Mouse (Mus musculus): ENCODE measurements around the gene Sema7a.
A peak's percentile ranks its signal among the peaks of the same experiment; 100 is the strongest.

The Sema7a gene

GRCm38 (mm10) chr9:57939431-57940348 is at the start of gene Sema7a:
Sema7a (plus strand) TSS chr9:57940112.
- peak; percentile 37 for DNase-seq (ENCODE audit: low spot score)

- DNase-seq (ENCODE audit: low spot score) = no peak
Measured at GRCm38 (mm10) chr9:57900478-57900877, 39.4 kb upstream of the Sema7a start.

GRCm38 (mm10) chr9:57901197-57901596 is 38.7 kb upstream of the Sema7a start:
- DNase-seq (ENCODE audit: low spot score) = no peak

DNA sequence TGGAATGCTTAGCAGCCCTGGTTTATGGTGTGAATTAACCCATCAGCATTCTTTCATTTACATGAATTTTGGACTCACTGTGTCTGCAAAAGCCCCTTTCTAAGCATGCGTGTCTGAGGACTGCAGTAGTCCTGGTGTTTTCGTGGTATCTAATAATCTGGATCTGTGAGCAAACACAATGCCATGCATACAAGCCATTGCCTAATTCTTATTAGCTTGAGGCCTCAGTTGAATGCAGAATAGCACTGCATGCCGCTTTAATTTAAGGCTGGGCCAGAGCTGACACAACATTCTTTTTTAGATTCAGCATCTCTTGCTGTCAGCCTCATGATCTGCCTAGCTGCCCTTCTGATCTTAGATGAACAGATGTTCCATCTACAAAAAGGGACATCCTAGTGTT is 38.3 kb upstream of the Sema7a start:
- no peak for DNase-seq (ENCODE audit: low spot score)

DNA sequence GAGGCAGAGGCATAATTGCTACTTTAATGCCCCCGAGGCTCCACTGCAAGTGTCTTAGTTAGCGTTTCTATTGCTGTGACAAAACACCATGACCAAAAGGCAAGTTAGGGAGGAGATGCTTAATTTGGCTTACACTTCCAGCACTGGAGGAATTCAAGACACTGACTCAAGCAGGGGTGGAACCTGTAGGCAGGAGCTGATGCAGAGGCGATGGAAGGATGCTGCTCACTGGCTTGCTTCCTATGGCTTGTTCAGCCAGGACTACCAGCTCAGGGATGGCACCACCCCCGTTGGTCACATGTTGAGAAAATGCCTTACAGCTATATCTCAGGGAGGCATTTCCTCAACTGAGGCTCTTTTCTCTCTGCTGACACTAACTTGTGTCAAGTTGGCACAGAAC is 37.8 kb upstream of the Sema7a start:
- no peak for DNase-seq (ENCODE audit: low spot score)

- no peak for DNase-seq (ENCODE audit: low spot score)
Measured at GRCm38 (mm10) chr9:57903589-57904249, 36.2 kb upstream of the Sema7a start.

DNA sequence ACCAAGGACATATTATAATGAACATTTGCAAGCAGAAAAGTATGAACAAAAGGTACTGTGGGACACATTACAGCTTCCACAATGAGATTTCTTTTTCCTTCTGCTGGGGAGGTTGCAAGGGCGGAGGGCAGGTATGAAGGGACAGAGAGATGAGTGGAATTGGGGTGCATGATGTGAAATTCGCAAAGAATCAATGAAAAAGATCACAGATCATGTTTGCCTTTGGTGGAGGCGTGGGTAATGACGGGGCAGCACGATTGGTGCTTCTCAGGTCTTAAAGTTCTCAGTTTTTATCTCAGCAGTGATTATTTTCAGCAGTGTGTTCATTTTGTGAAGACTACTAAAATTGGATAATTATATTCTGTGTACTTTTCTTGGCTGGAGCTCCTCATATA is 35.7 kb upstream of the Sema7a start:
- DNase-seq (ENCODE audit: low spot score) = no peak

- no peak for DNase-seq (ENCODE audit: low spot score)
Measured at GRCm38 (mm10) chr9:57907206-57907605, 32.7 kb upstream of the Sema7a start.

GRCm38 (mm10) chr9:57910254-57911160 is 29.4 kb upstream of the Sema7a start, which contains the start of gene Ubl7:
Ubl7 (plus strand) TSS chr9:57910979.
- DNase-seq (ENCODE audit: low spot score) = peak; percentile 83

- no peak for DNase-seq (ENCODE audit: low spot score)
Measured at GRCm38 (mm10) chr9:57912571-57912970, 27.3 kb upstream of the Sema7a start.

- DNase-seq (ENCODE audit: low spot score) = no peak
Measured at GRCm38 (mm10) chr9:57921491-57922060, 18.3 kb upstream of the Sema7a start.

DNA sequence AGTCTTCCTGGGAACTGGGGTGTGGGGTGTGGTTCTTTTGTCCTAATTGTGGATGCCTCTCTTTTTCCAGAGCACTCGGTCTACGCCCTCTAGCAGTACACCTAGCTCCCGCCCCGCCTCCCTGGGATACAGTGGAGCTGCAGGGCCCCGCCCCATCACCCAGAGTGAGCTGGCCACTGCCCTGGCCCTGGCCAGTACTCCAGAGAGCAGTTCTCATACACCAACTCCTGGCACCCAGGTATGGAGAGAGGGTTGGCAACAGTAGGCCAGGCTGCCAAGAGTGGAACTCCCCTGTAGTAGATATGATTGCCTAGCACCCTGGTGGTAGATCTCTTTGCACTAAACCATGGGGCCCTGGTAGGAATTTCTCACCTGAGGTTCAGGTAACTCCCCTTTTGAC is 17.5 kb upstream of the Sema7a start:
- DNase-seq (ENCODE audit: low spot score) = no peak

- no peak for DNase-seq (ENCODE audit: low spot score)
Measured at GRCm38 (mm10) chr9:57923046-57923445, 16.9 kb upstream of the Sema7a start.

DNA sequence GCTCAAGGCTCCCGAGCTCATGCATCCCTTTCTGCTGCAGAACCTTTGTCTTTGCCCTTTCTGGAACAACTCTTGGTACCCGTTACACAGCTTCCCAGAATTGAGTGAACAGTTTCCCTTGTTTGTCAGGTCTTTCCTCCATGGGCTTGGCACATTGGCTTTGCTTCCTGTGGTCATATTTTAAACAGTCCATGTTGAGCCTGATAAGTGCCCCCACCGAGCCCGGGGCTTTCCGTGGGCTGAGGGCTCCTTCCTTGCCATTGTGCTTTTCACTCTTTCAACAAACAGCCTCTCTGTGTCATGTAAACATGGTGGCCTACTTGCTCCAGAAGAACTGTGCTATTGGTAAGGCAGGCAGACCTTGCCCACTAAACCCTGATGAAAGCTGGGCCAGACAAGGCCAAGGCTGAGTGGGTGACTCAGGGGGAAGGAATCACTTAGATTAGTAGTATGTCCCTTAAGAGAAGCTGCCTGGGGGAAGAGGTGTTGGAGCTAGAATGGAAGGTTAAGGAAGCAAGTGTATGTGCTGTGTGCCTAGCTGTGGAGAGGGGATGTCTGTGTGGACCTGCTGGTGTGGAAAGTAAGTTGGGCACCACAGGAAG is 8.6 kb upstream of the Sema7a start:
- DNase-seq (ENCODE audit: low spot score) = no peak

- DNase-seq (ENCODE audit: low spot score) = no peak
Measured at GRCm38 (mm10) chr9:57932253-57932652, 7.7 kb upstream of the Sema7a start.

- no peak for DNase-seq (ENCODE audit: low spot score)
Measured at GRCm38 (mm10) chr9:57932831-57933602, 6.9 kb upstream of the Sema7a start.

DNA sequence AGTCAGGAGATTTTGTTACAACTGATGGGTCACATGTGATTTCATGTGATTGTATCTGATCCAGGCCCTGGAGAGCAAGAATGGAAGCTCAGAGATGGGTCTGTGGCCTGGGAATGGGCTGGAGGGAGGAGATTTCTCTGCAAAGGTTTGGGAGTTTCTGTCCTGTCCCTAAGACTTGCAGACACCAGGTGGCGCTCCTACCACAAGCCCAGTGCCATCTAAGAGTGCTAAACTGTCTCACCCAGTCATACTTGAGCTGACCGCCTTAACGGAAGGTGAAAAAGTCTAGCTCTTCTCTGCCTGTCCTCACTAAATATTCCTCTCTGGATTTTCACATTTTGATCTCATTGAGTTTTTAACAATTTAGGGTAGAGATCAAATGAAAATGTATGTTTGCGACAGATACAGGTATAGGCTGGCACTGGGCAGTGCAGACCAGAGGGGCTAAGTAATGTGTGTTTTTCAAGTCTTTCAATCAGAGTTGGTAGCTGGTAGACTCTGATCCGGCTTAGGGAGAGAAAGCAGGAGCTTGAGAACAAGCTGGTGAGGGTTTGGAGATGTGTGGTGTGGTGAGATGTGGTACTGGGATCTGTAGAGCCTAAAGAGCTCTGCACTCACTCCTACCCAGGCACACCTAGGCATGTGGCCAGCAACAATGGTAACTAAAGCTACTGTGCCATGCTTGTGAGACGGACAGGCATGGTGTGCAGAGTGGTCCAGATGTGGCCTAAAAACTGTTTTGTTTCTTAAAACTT is 4.1 kb upstream of the Sema7a start:
- peak; percentile 82 for DNase-seq (ENCODE audit: low spot score)

- DNase-seq (ENCODE audit: low spot score) = no peak
Measured at GRCm38 (mm10) chr9:57937171-57937570, 2.7 kb upstream of the Sema7a start.

DNA sequence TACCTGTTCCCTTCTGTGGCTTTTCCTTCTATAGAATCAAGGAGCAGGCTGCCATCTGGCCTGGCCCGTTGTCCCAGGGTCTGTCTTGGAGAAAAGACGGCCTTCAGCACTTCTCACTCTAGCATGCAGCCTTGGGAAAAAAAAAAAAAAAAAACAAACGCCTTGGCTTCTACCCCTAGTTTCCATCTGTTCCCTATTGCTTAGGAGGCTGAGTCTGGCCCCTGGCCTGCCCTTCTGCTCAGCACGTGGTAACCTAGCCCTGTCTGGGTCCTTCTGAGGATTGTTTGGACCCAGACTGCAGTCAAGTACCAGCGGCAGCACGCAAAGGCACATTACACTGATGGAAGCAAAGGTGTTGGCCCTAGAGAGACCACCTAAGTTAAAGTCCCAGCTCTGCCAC is 2.3 kb upstream of the Sema7a start:
- DNase-seq (ENCODE audit: low spot score) = no peak

Measured in ovary, postnatal 14 days (tissue).